Mouse (Mus musculus) liver, adult 2 months (tissue): ENCODE measurements around the gene F10. TPM values are rescaled to one million over a fixed set of nuclear protein-coding genes. Genes with fewer than 3 reads are reported as not detected.

Experiments
- DNase-seq: peaks from one replicate; pipeline ENCODE4 v3.0.0-alpha.2; 2011; ENCODE audit warnings: low read depth, low spot score; ENCODE audit errors: extremely low read depth
- H3K27ac ChIP-seq: fragments of 200-500 bp; replicated peaks from 2 replicates; pipeline ENCODE4 v1.5.1; 2012; ENCODE audit warnings: low read depth, mild to moderate bottlenecking, control low read depth, inconsistent platforms, low read length; ENCODE audit not compliant: insufficient read depth
- H3K27me3 ChIP-seq: fragments of 200-500 bp; 2 replicates; pipeline ENCODE4 v1.6.1; 2012; ENCODE audit warnings: mild to moderate bottlenecking, moderate library complexity, low read length, inconsistent platforms; ENCODE audit not compliant: control insufficient read depth, insufficient read depth
- H3K36me3 ChIP-seq: fragments of 200-500 bp; 2 replicates; pipeline ENCODE4 v1.6.1; 2012; ENCODE audit warnings: low read length, inconsistent platforms; ENCODE audit not compliant: control insufficient read depth, insufficient read depth
- H3K4me1 ChIP-seq: fragments of 200-500 bp; 2 replicates; pipeline ENCODE4 v1.6.1; 2011; ENCODE audit warnings: low read length; ENCODE audit not compliant: control insufficient read depth, insufficient read depth
- H3K4me3 ChIP-seq: fragments of 200-500 bp; 2 replicates; pipeline ENCODE4 v1.5.1; 2011; ENCODE audit warnings: low read depth, mild to moderate bottlenecking, control low read depth, low read length, moderate library complexity; ENCODE audit not compliant: insufficient read depth
- H3K79me2 ChIP-seq: fragments of 200-500 bp; 2 replicates; pipeline ENCODE4 v1.6.1; 2012; ENCODE audit warnings: inconsistent platforms, mild to moderate bottlenecking, low read length, moderate library complexity; ENCODE audit not compliant: control insufficient read depth, insufficient read depth
- H3K9ac ChIP-seq: fragments of 200-500 bp; 2 replicates; pipeline ENCODE4 v1.6.1; 2012; ENCODE audit warnings: low read depth, mild to moderate bottlenecking, control low read depth, inconsistent platforms, low read length
- CTCF ChIP-seq: fragments of 200-500 bp; IDR thresholded peaks from 2 replicates; pipeline ENCODE4 v1.5.1; 2011; ENCODE audit warnings: low read depth, low read length, control low read depth
- POLR2A ChIP-seq: fragments of 200-500 bp; IDR thresholded peaks from 2 replicates; pipeline ENCODE4 v1.6.1; 2011; ENCODE audit warnings: low read length, control low read depth; ENCODE audit not compliant: insufficient read depth; ENCODE audit errors: extremely low read depth
- WGBS: fragments of 180-500 bp; shearing (Covaris S2); methylation state at CpG from one replicate; pipeline ENCODE4 v1.1.7; 2018; 5-methylcytosine and 5-hydroxymethylcytosine counted together
- polyA plus RNA-seq: library from polyadenylated mRNA; depleted of rRNA; stranded (reverse); fragments of >200 nt; gene quantifications from 2 replicates; pipeline ENCODE4 v1.2.3, GENCODE M21; 2012
- total RNA-seq: library from RNA; depleted of rRNA; stranded (reverse); fragments of >200 nt; gene quantifications from 2 replicates; pipeline ENCODE4 v1.2.3, GENCODE M21; 2014

Gene F10
- total and polyA plus RNA-seq, 2 experiments = 371 to 374 TPM

DNA sequence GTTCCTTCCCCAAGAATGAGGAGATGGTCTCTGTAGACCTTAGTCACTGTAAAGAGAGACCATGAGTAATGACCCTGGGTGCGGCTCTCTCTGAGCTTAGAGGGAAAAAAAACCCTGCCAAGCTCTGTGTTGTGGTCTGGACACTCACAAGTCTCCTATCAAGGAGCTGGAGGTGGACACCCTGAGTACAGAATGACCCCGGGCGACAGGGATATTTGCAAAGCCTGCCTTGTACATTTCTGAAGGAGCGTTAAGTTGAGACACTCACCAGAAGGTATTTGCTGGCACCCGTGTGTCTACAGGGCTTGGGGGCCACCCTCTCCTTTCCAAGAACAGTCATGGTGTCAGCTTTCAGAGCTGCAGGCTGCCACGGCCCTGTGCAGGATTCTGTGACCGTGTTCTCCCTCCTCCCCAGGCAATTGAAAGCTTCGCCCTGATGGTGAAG, 40.3 kb upstream of the F10 start:
- H3K9ac ChIP-seq = no peak overlapping the region
- no peaks in the 10 kb centered on the region for H3K27me3 ChIP-seq
- 84% methylated on average over 8 of the region's 8 CpGs for WGBS
- H3K79me2 ChIP-seq = no peaks in the 10 kb centered on the region
- no peak for DNase-seq
- H3K27ac ChIP-seq = no peak overlapping the region
- no peaks in the 10 kb centered on the region for H3K36me3 ChIP-seq
- no peak overlapping the region for H3K4me3 ChIP-seq
- TF ChIP-seq CTCF (no peak), POLR2A (no peak)
- H3K4me1 ChIP-seq = peaks cover 4% of the 10 kb centered on the region; the same call in 1 of the 2 replicates

GRCm38 (mm10) chr8:12998331-12998730, 38.8 kb upstream of the F10 start:
- H3K79me2 ChIP-seq = no peaks in the 10 kb centered on the region
- peaks cover 4% of the 10 kb centered on the region; the same call in 1 of the 2 replicates for H3K4me1 ChIP-seq
- TF ChIP-seq CTCF (no peak), POLR2A (no peak)
- WGBS = 33% methylated on average over 8 of the region's 8 CpGs
- H3K4me3 ChIP-seq = no peak overlapping the region
- no peak overlapping the region for H3K9ac ChIP-seq
- DNase-seq = peak; percentile 74
- no peaks in the 10 kb centered on the region for H3K36me3 ChIP-seq
- H3K27ac ChIP-seq = no peak overlapping the region
- no peaks in the 10 kb centered on the region for H3K27me3 ChIP-seq

- peaks cover 4% of the 10 kb centered on the region; the same call in 1 of the 2 replicates for H3K4me1 ChIP-seq
- no peaks in the 10 kb centered on the region for H3K79me2 ChIP-seq
- H3K36me3 ChIP-seq = no peaks in the 10 kb centered on the region
- no peak overlapping the region for H3K27ac ChIP-seq
- H3K4me3 ChIP-seq = no peak overlapping the region
- H3K27me3 ChIP-seq = no peaks in the 10 kb centered on the region
- WGBS = 40% methylated on average over 9 of the region's 9 CpGs
- peak; percentile 19 for DNase-seq
- TF ChIP-seq CTCF (no peak), POLR2A (no peak)
- H3K9ac ChIP-seq = no peak overlapping the region
Observed at GRCm38 (mm10) chr8:12999793-13000192, 37.3 kb upstream of the F10 start.

DNA sequence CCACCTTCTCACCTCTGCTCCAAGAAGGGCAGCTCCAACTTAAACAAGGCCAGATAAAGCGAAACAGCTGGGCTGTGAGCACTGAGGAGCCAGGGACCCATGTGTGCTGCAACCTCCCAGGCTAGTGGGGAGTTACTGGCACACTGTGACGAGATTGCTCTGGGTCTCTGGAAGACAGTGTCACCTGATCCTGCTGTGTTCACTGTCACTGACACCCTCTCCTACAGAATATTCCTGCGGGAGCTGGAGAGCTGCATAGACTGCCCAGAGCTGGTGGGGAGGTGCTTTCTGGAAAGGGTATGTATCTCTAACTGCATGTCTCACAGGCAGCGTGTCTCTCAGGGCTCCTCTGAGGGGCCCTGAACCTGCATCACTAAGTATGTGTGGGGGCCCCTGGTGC, 29.6 kb upstream of the F10 start:
- no peak for TF ChIP-seq POLR2A
- no peak for TF ChIP-seq CTCF
- no peak overlapping the region for H3K9ac ChIP-seq
- no peak overlapping the region for H3K27ac ChIP-seq
- 90% methylated on average over 4 of the region's 4 CpGs for WGBS
- no peaks in the 10 kb centered on the region for H3K4me1 ChIP-seq
- no peak overlapping the region for H3K4me3 ChIP-seq
- DNase-seq = no peak
- H3K36me3 ChIP-seq = no peaks in the 10 kb centered on the region
- no peaks in the 10 kb centered on the region for H3K79me2 ChIP-seq
- H3K27me3 ChIP-seq = no peaks in the 10 kb centered on the region

- H3K79me2 ChIP-seq = no peaks in the 10 kb centered on the region
- H3K36me3 ChIP-seq = no peaks in the 10 kb centered on the region
- DNase-seq = peak; percentile 84
- H3K4me3 ChIP-seq = no peak overlapping the region
- 22% methylated on average over 4 of the region's 4 CpGs for WGBS
- TF ChIP-seq POLR2A (no peak), CTCF (peak; percentile 90)
- H3K27ac ChIP-seq = no peak overlapping the region
- H3K9ac ChIP-seq = no peak overlapping the region
- H3K27me3 ChIP-seq = no peaks in the 10 kb centered on the region
- no peaks in the 10 kb centered on the region for H3K4me1 ChIP-seq
Observed at GRCm38 (mm10) chr8:13010313-13010712, 26.8 kb upstream of the F10 start.

- 17% methylated on average over 4 of the region's 4 CpGs for WGBS
- H3K79me2 ChIP-seq = no peaks in the 10 kb centered on the region
- TF ChIP-seq POLR2A = no peak
- peak; percentile 33 for TF ChIP-seq CTCF
- no peak overlapping the region for H3K9ac ChIP-seq
- no peak overlapping the region for H3K4me3 ChIP-seq
- no peaks in the 10 kb centered on the region for H3K36me3 ChIP-seq
- H3K4me1 ChIP-seq = no peaks in the 10 kb centered on the region
- H3K27ac ChIP-seq = no peak overlapping the region
- H3K27me3 ChIP-seq = no peaks in the 10 kb centered on the region
- DNase-seq = peak; percentile 61
Observed at GRCm38 (mm10) chr8:13019560-13019959, 17.5 kb upstream of the F10 start.
